Mouse (Mus musculus) bone marrow macrophage, adult 2 months (primary cell): ENCODE data around the gene Zdhhc20.

Experiments
- CTCF ChIP-seq: IDR thresholded peaks from 2 replicates; pipeline ENCODE4 v1.5.1; 2012; ENCODE audit warnings: low read depth, mild to moderate bottlenecking, low read length, moderate library complexity
- POLR2A ChIP-seq: IDR thresholded peaks from 2 replicates; pipeline ENCODE4 v1.6.1; 2012; ENCODE audit warnings: mild to moderate bottlenecking, low read depth, low read length, borderline replicate concordance

GRCm38 (mm10) chr14:57787406-57787805 lies 102.7 kb downstream of the Zdhhc20 start:
- TF ChIP-seq CTCF (no peak), POLR2A (no peak)
